Mouse (Mus musculus): ENCODE measurements around the gene Nek8.
"Not testable (repeated sequence)": the region's sequence is repeated elsewhere in the genome, so short reads cannot be mapped to it uniquely, and the experiment has no call there.

Nek8 gene

DNA sequence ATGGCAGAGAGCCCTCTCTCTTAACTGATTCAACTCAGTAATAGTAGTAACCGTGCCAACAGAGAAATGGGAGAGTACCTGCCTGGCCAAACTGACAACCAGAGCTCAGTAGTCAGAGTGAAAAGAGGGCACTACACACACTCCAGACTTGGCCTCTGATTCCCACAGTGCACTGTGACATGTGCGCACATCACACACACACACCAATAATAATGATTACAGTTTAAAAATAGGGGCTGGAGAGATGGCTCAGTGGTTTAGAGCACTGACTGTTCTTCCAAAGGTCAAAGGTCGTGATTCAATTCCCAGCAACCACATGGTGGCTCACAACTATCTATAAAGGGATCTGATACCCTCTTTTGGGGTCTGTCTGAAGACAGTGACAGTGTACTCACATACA lies 38.5 kb downstream of the Nek8 start:
- DNase-seq = no peak

- no peak for DNase-seq
Measured at GRCm38 (mm10) chr11:78137584-78137983, 38.9 kb downstream of the Nek8 start.

GRCm38 (mm10) chr11:78136132-78136531 lies 40.3 kb downstream of the Nek8 start:
- no peak for DNase-seq

GRCm38 (mm10) chr11:78135314-78135713 lies 41.2 kb downstream of the Nek8 start:
- DNase-seq = not testable (repeated sequence)

- DNase-seq = no peak
Measured at GRCm38 (mm10) chr11:78134344-78134743, 42.1 kb downstream of the Nek8 start.

- DNase-seq = no peak
Measured at GRCm38 (mm10) chr11:78133915-78134314, 42.6 kb downstream of the Nek8 start.

DNA sequence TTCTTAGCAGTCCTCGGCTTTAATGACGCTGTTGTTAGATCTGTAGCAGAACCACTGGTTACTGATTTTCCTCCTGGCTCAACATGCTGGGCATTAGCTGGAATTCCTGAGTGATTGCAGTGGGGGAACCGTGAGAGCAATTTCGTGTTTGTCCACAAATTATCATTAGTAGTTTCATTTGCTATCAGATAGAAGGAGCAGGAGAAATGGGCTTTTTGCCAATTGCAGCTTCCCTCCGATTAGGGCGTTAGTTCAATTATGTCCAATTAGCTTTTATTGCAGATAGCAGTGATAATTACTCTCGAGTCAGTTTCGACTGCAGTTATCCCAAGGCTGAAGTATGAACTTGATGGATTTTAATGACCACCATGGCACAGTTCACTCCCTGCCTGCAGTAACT lies 47.0 kb downstream of the Nek8 start:
- DNase-seq = no peak

DNA sequence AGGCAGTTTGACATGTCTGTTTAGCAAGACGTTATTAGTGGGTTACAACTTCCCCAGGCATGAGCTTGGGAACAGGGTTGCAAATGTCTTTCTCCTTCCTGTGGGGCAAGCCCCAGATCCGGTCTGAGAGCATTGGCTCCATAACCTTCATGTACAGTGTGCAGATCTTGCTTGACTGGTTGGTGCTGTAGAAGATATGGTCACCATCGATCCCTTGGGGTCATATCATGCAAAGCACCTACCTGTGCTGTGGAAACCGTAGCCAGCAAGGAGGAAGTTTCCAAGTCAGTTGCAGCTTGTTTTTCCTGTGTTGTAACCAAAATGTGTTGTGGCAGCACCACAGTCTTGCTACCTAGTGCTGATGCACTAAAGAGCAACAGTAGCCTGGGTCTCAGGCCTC lies 49.7 kb downstream of the Nek8 start:
- peak; percentile 11 to 15 for DNase-seq

GRCm38 (mm10) chr11:78125691-78126090 lies 50.8 kb downstream of the Nek8 start:
- no peak for DNase-seq

GRCm38 (mm10) chr11:78123782-78124181 lies 52.7 kb downstream of the Nek8 start:
- no peak for DNase-seq

- no peak for DNase-seq
Measured at GRCm38 (mm10) chr11:78122815-78123214, 53.7 kb downstream of the Nek8 start.

DNA sequence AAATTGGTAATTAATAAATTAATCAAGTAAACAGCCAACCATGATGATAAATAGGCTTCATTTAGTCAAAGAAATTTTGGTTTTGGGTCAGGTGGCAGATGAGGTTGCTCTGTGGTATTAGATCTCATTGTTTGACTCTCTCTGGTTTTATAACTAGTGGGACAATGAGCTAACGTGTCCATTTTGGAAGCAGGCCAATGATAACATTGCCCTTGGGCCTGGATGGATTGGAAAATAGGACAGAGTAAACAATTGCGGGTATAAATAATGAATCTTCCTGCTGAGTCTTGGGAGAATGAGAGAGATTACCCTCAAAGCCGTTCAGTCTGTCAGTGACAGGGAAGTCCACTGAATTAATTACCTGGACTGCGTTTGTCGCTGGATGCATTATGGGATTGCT lies 55.3 kb downstream of the Nek8 start:
- no peak for DNase-seq

GRCm38 (mm10) chr11:78119898-78120297 lies 56.6 kb downstream of the Nek8 start:
- no peak for DNase-seq

DNA sequence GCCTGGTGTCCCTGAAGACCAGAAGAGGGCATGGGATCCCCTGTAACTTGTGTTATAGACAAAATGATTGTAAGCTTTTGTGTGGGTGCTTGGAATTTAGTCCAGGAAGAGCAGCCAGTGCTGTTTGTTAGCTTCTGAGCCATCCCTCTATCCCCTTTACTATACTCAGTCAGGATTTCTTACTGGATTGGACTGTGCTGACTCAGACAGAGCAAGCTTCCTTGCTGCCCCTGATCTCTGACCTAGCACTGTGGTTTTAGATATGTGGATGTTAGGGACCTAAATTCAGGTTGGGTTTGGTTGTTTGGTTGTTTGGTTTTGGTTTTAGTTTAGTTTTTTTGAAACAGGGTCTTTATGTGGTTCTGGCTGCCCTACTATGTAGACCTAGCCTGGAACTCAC lies 58.0 kb downstream of the Nek8 start:
- DNase-seq = no peak

DNA sequence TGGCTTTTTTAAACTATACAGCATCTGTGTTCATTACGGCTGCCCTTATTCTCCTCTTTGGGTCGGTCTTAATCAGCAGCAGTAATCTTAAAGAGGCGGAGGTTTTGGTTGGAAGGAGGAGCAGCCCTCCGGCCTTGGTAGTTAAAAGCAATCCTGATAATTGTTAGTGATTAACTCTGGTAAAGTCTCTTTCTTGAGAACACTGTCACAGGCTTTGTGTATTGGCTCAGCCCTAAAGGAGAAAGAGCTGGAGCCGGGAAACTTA lies 60.4 kb downstream of the Nek8 start:
- no peak for DNase-seq
